Mouse (Mus musculus) liver, embryonic 12.5 days (tissue): ENCODE measurements around the gene Eif3i. TPM values are rescaled to one million over a fixed set of nuclear protein-coding genes. Genes with fewer than 3 reads are reported as not detected.

ENCODE experiments used
- ATAC-seq: fragments of 200-750 bp; cut with Nextera tagmentation; 2 replicates; pipeline ENCODE4 v1.8.0; 2017; ENCODE audit warnings: moderate number of reproducible peaks, mild to moderate bottlenecking, moderate library complexity
- H3K27ac ChIP-seq: fragments of 300-500 bp; sonication (generic); 2 replicates; pipeline ENCODE4 v1.5.1; 2016; ENCODE audit warnings: mild to moderate bottlenecking
- H3K27me3 ChIP-seq: fragments of 300-500 bp; sonication (generic); replicated peaks from 2 replicates; pipeline ENCODE4 v1.6.1; 2016; ENCODE audit warnings: mild to moderate bottlenecking, moderate library complexity
- H3K36me3 ChIP-seq: fragments of 300-500 bp; sonication (generic); 2 replicates; pipeline ENCODE4 v1.6.1; 2016; ENCODE audit warnings: mild to moderate bottlenecking, moderate library complexity
- H3K4me1 ChIP-seq: fragments of 300-500 bp; sonication (generic); 2 replicates; pipeline ENCODE4 v1.6.1; 2016
- H3K4me2 ChIP-seq: fragments of 300-500 bp; sonication (generic); 2 replicates; pipeline ENCODE4 v1.6.1; 2016; ENCODE audit warnings: mild to moderate bottlenecking, moderate library complexity
- H3K4me3 ChIP-seq: fragments of 300-500 bp; sonication (generic); 2 replicates; pipeline ENCODE4 v1.5.1; 2016; ENCODE audit warnings: mild to moderate bottlenecking, moderate library complexity
- H3K9ac ChIP-seq: fragments of 300-500 bp; sonication (generic); 2 replicates; pipeline ENCODE4 v1.6.1; 2016; ENCODE audit warnings: mild to moderate bottlenecking, moderate library complexity
- H3K9me3 ChIP-seq: fragments of 300-500 bp; sonication (generic); replicated peaks from 2 replicates; pipeline ENCODE4 v1.6.1; 2016; ENCODE audit warnings: mild to moderate bottlenecking, moderate library complexity
- WGBS: fragments of 180-500 bp; shearing (Covaris S2); methylation state at CpG from one replicate; pipeline ENCODE4 v1.1.7; 2016; ENCODE audit not compliant: insufficient replicate concordance; 5-methylcytosine and 5-hydroxymethylcytosine counted together
- polyA plus RNA-seq: library from polyadenylated mRNA; unstranded; fragments of >200 nt; fragmentation: Nextera tagmentation; extraction: Ambion mirVana; gene quantifications from 2 replicates; pipeline ENCODE4 v1.2.1, GENCODE M21; 2016

Eif3i gene
- polyA plus RNA-seq, 1 experiment from 2014 or later = 226 TPM

DNA sequence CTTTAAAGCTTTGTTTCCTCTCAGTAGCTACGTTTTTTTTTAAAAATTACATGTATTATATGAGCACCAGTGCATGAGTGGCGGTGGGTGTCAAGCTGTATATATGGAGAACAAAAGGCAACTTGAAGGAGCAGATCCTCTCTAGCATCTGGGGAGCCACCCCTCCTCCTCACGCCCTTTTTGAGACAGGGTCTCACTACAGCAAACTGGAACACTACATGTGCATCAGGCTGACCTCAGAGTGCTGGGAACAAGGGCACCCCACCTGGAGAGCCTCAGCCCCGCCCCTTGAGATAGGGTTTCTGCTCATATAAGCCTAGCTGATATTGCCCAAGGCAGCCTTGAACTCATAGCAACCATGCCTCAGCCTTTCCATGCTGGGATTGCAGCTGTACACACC lies 25.0 kb upstream of the Eif3i start:
- ATAC-seq = no peak
- Histone ChIP-seq H3K9me3 (no peaks in the 10 kb centered on the region), H3K27me3 (no peaks in the 10 kb centered on the region), H3K4me1 (peaks cover 54% of the 10 kb centered on the region), H3K36me3 (peaks cover 45% of the 10 kb centered on the region), H3K27ac (peak overlapping the region; percentile 79), H3K4me3 (no peak overlapping the region), H3K4me2 (peak overlapping the region; percentile 88), H3K9ac (no peak overlapping the region)
- 40% methylated on average over 4 of the region's 4 CpGs for WGBS

DNA sequence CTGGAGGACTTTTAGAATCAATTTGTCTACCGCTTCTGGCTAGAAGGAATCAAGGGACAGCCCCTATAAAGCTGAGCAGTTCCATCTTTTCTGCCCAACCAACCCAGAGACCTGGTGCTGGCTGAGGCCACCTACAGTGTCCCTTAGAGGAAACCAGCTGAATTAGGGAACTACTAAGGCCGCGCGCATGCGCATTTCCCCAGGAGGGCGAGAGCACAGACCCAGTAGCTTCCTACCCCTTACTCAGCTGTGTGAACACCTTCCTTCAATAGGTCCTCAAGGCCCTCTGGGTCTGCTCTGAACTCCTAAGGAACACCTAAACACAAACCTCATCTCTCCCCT lies 24.6 kb upstream of the Eif3i start:
- peaks cover 54% of the 10 kb centered on the region for H3K4me1 ChIP-seq
- H3K27me3 ChIP-seq = no peaks in the 10 kb centered on the region
- H3K27ac ChIP-seq = peak overlapping the region; percentile 79
- peak overlapping the region; percentile 69 for H3K4me3 ChIP-seq
- H3K36me3 ChIP-seq = peaks cover 40% of the 10 kb centered on the region
- WGBS = 3% methylated on average over 6 of the region's 6 CpGs
- no peaks in the 10 kb centered on the region for H3K9me3 ChIP-seq
- peak overlapping the region; percentile 74 for H3K9ac ChIP-seq
- ATAC-seq = no peak
- H3K4me2 ChIP-seq = peak overlapping the region; percentile 88

DNA sequence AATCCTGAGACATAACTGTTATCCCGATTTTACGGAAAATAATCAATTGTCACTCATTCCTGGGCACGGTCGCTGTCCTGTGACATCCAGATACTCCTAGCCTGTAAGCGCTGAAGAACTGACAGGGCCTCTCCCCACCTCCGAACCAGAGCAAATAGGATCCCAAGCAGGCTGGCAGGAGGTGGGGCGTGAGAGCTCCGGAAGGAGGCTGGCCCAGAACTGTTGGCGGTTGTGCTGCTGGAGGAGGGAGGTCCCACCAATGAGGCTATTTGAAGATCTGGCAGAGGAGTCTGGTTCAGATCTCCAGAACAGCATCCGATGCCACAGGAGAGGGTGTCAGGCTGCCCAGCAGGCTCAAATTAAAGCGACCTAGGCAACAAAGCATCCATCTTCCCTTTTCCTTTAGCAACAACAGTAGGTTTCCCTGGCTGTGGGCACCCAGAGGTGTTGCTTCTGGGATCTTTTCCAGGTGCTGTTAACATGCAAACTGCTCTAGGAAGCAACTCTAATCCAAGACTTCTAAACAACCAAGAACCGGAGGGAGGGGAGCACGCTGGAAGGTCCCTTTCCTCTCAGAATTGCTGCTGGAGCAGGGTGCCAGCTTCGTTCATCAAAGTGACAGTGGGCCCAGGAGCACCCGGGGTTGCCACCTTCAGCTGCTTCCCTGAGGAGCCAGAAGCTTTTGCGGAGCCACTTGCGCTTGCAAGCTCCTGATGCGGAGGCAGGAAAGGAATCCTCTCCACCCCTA lies 24.0 kb upstream of the Eif3i start:
- Histone ChIP-seq H3K4me3 (peak overlapping the region; percentile 69), H3K9me3 (no peaks in the 10 kb centered on the region), H3K4me1 (peaks cover 56% of the 10 kb centered on the region), H3K4me2 (peak overlapping the region; percentile 88), H3K27me3 (no peaks in the 10 kb centered on the region), H3K27ac (peak overlapping the region; percentile 79), H3K9ac (peak overlapping the region; percentile 74), H3K36me3 (peaks cover 35% of the 10 kb centered on the region)
- peak; percentile 95 for ATAC-seq
- 2% methylated on average over 18 of the region's 18 CpGs for WGBS

DNA sequence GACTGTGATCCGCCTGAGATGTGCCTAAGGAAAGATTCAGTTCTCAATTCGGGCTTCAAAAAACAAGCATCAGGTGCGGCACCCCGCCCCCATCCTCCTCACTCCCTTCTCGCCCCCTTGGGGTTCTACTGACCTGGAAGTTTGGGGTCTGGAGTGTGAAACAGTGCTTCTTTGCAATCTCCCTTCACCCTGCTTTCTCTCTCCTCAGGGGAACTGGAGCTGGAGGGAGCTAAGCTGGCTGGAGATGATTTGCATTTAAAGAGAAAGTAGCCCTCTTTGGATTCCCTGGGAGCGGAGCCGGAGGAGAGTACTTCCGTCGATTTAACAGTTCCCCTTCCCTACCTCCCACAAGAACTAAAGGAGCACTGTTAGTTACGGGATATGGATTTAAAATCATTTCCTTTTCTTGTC lies 23.2 kb upstream of the Eif3i start, which contains the start of gene Ccdc28b:
Gene Ccdc28b (minus strand): TSS at position 267 of the 411 bp plus-strand sequence.
- peak within 1 kb of the TSS; percentile 79 for H3K27ac ChIP-seq
- peaks cover 60% of the 10 kb centered on the region for H3K4me1 ChIP-seq
- H3K36me3 ChIP-seq = peaks cover 27% of the 10 kb centered on the region
- H3K9ac ChIP-seq = peak within 1 kb of the TSS; percentile 74
- no peaks in the 10 kb centered on the region for H3K9me3 ChIP-seq
- peak within 1 kb of the TSS; percentile 69 for H3K4me3 ChIP-seq
- 2% methylated on average over 10 of the region's 10 CpGs for WGBS
- ATAC-seq = no peak
- H3K4me2 ChIP-seq = peak within 1 kb of the TSS; percentile 88
- H3K27me3 ChIP-seq = no peaks in the 10 kb centered on the region

DNA sequence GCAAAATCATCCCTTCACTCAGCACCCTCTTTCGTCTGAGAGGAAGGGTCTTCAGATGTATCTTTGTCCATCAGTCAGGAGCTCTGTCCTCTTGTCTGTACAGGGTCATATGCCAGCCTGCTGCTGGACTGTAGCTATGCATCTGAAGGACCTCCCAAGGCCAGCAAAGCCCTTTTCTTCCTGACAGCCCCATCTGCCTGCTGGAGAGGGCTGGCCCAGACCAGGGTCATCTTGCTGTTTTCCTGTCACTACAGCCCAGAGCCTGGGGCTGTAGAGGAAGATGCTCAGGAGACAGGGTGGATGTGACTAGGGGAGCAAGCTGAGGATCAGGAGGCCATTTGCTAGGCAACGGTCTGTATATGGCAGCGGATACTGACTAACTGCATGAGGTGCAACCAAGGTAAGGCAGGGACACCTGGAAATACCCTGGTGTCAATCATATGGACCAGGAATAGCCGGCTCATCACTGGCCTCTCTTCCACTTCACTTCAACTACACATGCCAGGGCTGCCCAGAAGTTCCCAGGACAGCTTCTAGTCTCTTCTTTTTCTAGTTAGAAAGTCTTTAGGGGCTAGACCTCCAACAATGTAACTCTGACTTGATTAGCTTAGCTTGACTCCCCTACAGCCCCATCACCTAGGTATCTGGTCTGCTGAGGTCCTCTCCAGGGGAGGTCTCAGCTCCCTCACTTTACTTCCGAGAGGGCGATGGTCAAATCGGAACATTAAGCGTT lies 22.5 kb upstream of the Eif3i start:
- ATAC-seq = no peak
- peaks cover 67% of the 10 kb centered on the region for H3K4me1 ChIP-seq
- no peaks in the 10 kb centered on the region for H3K9me3 ChIP-seq
- H3K4me2 ChIP-seq = peak overlapping the region; percentile 88
- peak overlapping the region; percentile 74 for H3K9ac ChIP-seq
- no peaks in the 10 kb centered on the region for H3K27me3 ChIP-seq
- H3K4me3 ChIP-seq = peak overlapping the region; percentile 69
- peaks cover 20% of the 10 kb centered on the region for H3K36me3 ChIP-seq
- 25% methylated on average over 8 of the region's 8 CpGs for WGBS
- H3K27ac ChIP-seq = peak overlapping the region; percentile 79

DNA sequence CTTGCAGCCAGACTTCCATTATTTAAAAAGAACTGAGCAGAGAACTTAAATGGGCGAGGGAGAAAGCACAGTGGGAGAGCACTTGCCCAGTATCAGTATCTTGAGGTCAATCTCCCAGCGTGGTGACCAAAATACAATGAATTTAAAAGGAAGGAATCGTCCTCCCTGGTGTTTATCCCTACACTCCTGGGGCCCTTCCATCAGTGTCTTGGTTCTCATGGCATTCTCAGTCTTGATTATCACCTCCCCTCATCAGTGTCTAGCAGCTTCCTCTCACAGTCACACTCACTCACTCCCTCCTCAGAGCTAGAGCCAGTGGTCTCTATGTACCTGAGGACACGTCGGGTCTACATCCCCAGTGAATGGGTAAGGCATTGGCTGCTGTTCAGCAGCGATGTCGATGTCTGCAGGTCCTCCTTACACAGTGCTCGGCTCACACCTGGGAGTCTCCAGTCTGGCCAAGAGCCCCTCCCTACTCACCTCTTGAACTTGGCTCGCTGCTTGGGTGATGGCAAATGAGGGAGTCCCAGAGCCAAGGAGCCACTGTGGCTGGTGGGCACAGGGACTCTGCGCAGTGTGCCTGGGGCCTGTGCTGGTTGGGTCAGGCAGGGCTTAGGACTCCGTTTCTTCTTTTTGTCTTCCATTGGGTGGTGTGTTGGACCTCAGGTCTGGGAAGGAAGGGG lies 21.8 kb upstream of the Eif3i start:
- WGBS = 72% methylated on average over 11 of the region's 11 CpGs
- Histone ChIP-seq H3K27me3 (no peaks in the 10 kb centered on the region), H3K36me3 (peaks cover 16% of the 10 kb centered on the region), H3K27ac (no peak overlapping the region), H3K4me1 (peaks cover 74% of the 10 kb centered on the region), H3K4me3 (no peak overlapping the region), H3K9ac (peak overlapping the region; percentile 74; the same call in 1 of the 2 replicates), H3K9me3 (no peaks in the 10 kb centered on the region), H3K4me2 (peak overlapping the region; percentile 88; the same call in 1 of the 2 replicates)
- ATAC-seq = no peak

DNA sequence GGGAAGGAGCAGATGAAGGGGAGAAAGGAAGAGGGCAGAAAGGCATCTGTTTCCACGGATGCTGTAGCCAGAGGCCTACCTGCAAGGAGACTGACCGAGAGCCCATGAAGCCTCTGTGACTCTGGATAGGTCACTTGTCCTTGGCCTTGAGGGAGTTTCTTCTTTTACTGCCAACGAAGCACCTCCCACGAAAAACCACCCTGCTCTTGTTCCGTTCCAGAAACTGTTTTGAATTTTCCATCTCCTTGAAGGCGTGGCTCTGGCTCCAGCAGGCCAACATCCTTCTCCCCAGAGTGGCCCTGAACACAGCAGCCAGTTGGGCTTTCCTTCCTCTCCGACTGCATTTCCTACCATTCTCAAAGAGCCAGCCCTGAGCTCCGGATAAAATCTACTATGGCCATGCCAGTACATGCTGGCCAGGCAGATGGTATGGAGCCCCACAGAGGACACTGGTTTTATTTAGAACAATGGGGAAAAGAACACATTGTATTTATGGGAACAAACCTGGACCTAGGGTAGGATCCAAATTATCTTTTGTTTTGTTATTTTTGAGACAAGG lies 20.9 kb upstream of the Eif3i start:
- no peak for ATAC-seq
- H3K4me2 ChIP-seq = no peak overlapping the region

DNA sequence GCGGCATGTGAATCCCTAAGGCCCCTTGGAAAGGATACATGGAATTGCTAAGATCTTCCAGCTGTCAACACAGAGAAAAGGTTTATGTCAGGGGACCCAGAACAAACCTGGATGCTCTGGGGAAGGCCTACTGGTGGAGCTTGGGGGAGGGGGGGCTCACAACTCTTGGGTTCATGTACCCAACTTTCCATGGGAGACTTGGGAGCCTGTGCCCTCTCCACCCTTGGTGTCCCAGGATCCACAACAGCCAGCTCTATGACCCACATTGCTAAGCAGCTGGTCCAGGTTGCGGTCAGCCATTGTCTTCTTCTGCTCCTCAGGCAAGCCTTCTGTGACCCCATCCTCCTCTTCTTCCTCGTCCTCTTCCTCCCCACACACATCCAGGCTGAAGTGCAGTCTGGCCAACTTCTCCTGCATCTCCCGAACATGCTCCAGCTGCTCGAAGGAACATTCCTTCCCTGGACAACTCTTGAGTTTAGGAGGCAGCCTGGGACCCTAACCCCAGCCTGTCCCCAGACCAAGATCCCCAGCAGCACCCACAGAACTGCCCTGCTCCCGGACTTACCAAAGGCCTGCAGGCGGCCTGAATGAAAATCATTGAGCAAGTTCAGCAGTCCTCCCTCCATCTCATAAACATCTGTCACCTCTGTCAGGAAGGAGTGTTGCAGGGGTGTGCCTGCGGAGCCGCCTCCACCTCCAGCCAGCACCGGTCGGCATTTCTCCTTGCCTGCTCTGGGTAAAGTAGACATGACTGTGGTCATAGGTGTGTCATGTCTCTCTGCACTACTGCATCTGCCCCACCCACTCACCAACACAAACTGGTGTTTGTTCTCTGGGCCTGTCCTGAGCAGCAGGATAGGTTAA lies 20.2 kb upstream of the Eif3i start:
- Histone ChIP-seq H3K9me3 (no peaks in the 10 kb centered on the region), H3K36me3 (peaks cover 19% of the 10 kb centered on the region), H3K27ac (no peak overlapping the region), H3K4me3 (no peak overlapping the region), H3K4me1 (peaks cover 61% of the 10 kb centered on the region), H3K4me2 (no peak overlapping the region), H3K27me3 (no peaks in the 10 kb centered on the region), H3K9ac (no peak overlapping the region)
- 79% methylated on average over 11 of the region's 11 CpGs for WGBS
- ATAC-seq = no peak

More for the DNA sequence above, 20.9 kb upstream of the Eif3i start:
- 64% methylated on average over 8 of the region's 8 CpGs for WGBS
- Histone ChIP-seq H3K27ac (no peak overlapping the region), H3K4me1 (peaks cover 68% of the 10 kb centered on the region), H3K9me3 (no peaks in the 10 kb centered on the region), H3K9ac (no peak overlapping the region), H3K4me3 (no peak overlapping the region), H3K27me3 (no peaks in the 10 kb centered on the region), H3K36me3 (peaks cover 17% of the 10 kb centered on the region)

DNA sequence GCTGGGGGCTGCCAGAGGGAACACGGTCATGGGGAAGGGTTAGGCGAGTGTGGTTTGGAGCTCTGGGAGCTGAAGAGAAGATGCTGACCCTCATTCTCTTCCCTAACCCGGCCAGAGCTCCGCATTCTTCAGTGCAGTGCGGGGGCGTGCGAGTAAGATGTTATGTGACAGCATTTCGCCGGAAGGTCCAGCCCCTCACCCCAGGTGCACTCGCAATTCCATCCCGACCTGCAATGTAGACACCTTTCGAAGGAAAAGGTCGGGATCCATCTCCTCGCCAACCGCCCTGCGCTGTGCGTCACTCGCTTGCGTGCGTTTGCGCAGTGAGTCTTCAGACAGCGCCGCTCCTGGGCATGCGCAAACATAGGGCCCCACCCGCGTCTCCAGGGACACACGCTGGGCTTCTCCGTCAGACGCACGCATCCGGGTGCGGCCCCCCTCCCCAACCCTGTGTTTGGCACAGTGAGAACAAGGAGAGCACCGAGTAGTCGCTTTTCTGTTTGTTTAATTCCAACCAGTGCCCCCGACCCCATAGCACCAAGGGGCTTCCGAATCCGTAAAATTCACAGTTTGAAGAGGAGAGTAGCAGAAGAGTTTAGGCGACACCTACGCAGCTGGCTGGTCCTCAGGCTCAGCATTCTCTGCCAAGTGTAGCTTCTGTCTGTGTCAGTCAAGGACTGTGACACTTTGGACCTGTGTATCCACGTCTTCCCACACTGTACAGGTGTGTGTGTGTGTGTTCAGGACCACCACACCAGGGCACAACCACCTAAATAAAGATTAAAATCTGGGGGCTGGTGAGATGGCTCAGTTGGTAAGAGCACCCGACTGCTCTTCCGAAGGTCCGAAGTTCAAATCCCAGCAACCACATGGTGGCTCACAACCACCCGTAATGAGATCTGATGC lies 18.6 kb upstream of the Eif3i start, which contains the start of gene Iqcc:
Gene Iqcc (minus strand): TSS at position 314 of the 906 bp plus-strand sequence.
- peak; percentile 91 for ATAC-seq
- peak within 1 kb of the TSS; percentile 86 for H3K9ac ChIP-seq
- H3K4me3 ChIP-seq = peak within 1 kb of the TSS; percentile 74
- H3K27me3 ChIP-seq = no peaks in the 10 kb centered on the region
- WGBS = 5% methylated on average over 44 of the region's 44 CpGs
- peak within 1 kb of the TSS; percentile 82 for H3K27ac ChIP-seq
- peak within 1 kb of the TSS; percentile 91 for H3K4me2 ChIP-seq
- no peaks in the 10 kb centered on the region for H3K9me3 ChIP-seq
- H3K4me1 ChIP-seq = peaks cover 47% of the 10 kb centered on the region
- H3K36me3 ChIP-seq = peaks cover 24% of the 10 kb centered on the region

DNA sequence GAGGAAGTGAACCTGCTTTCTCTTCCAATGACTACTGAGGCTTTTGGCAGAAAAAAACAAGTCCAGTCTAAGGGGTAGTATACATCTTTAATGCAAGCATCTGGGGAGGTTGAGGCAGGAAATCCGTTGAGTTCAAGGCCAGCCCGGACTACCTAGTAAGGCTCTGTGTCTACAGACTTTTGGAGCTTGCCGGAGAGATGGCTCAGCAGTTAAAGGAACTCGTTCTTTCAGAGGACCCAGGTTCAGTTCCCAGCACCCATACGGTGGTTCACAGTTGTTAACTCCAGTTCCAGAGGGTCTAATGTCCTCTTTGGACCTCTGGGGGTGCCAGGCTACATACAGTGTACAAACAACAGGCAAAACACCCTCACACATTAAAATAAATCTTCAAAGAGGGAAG lies 17.6 kb upstream of the Eif3i start:
- 86% methylated on average over 5 of the region's 5 CpGs for WGBS
- peak overlapping the region; percentile 82 for H3K27ac ChIP-seq
- peak overlapping the region; percentile 91 for H3K4me2 ChIP-seq
- H3K4me1 ChIP-seq = peaks cover 37% of the 10 kb centered on the region
- H3K9ac ChIP-seq = peak overlapping the region; percentile 86
- no peaks in the 10 kb centered on the region for H3K27me3 ChIP-seq
- H3K9me3 ChIP-seq = no peaks in the 10 kb centered on the region
- peaks cover 28% of the 10 kb centered on the region for H3K36me3 ChIP-seq
- H3K4me3 ChIP-seq = peak overlapping the region; percentile 74
- ATAC-seq = no peak
